Mouse (Mus musculus): ENCODE results near the gene Thnsl1.
"Not testable (repeated sequence)": the region's sequence is repeated elsewhere in the genome, so short reads cannot be mapped to it uniquely, and the experiment has no call there.

DNA sequence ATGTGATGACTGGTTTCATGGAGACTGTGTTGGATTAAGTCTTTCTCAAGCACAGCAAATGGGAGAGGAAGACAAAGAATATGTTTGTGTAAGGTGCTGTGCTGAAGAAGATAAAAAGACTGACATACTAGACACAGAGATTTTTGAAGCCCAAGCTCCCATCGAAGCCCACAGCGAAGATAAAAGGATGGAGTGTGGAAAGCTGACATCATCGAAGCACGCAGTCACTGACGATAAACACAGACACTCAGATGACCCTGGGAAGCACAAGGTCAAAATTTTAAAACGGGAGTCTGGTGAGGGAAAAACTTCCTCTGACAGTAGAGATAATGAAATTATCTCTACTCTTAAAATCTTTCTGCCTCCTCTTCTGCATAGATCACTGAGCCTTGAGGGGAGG, 38.6 kb downstream of the Thnsl1 start:
- not testable (repeated sequence) for TF ChIP-seq CHD2 (IDR thresholded peaks at IDR 0.05; ENCODE audit: low read depth, low read length); ZNF384 (IDR thresholded peaks at IDR 0.05; ENCODE audit: low read depth, low read length); HCFC1 (IDR thresholded peaks at IDR 0.05; ENCODE audit: borderline replicate concordance, insufficient read depth, low read length)

All from ES-E14 (cell line).